Mouse (Mus musculus) kidney, postnatal 14 days (tissue): ENCODE data around the gene Trnp1.
"Not testable (repeated sequence)": the region's sequence is repeated elsewhere in the genome, so short reads cannot be mapped to it uniquely, and the experiment has no call there.

ENCODE experiments used
- DNase-seq: peaks from one replicate; pipeline ENCODE4 v3.0.0; 2022; ENCODE audit warnings: mixed read lengths

The Trnp1 gene

DNA sequence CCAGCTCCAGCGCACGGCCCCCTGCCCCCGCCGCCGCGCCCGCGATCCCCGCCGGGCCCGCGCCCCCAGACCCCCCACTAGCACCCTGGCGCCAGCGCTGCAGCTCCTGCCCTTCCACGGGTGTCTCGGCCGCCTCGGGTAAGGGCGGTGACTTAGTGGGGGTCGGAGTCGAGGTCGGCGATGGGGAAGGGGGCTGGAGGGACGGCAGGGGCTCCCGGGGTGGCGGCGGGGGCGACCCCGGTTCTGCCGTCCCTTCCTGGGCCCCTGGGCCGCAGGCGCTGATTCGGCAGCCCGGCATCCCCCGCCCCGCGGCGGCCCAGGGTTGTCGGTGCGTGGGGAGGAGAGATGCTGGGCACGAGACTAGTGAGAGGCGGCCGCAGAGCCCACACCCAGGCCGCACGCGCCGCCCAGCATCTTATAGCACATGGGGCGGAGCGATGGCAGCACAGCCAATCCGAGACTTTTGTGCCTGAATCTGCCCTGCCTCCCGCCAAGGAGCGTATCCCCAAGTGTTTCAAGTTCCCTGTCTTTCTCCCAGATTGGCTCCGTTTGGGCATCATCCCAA is at the start of gene Trnp1:
Gene Trnp1, minus strand, starts transcription at position 391 of the 565 bp plus-strand sequence.
- peak; percentile 73 for DNase-seq

DNA sequence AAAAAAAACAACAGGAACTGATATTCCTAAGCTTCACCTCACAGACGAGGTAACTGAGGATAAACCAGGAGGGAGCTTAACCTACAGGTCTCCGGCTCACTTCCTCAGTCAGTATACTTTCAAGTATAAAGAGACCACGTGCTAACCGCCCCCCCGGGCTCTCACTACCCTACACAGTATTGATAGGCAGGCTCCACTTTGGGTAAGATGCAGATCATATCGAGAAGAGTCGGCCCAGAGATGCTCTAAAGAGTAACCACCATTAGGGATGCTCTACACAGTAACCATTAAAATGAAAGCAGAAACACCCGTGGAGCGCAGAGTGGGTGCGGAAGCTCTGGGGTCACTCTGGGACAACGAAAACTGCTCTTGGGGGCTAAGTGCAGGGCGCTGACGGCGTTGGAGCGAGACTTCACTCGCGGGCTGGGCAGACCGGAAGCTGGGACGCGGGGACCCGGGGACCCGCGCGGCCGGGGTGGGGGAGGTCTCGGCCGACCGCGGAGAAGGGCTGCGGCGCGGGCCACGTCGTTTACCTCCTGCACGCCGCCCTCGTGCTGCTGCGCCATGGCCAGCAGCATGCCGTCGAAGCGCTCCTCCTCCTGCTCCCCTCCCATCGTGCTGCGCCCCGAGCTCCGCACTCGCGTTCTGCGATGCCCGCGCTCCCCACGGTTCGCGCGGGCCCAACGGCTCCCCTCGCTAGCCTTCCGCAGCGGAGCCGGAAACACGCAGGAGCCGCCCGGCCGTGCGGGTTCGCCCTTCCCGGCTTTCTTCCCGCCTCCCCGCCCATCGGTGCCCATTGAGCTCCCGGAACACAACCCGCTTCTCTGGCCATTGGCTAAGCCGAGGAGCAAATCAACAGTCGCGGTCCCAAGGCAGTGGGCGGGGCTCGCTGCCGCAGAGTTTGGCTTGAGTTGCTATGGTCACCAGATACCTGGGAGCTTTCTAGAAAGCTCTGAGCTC is 47.2 kb upstream of the Trnp1 start, which contains the start of gene Nudc:
Gene Nudc, minus strand, starts transcription at position 725 of the 960 bp plus-strand sequence.
- peak; percentile 98 for DNase-seq

DNA sequence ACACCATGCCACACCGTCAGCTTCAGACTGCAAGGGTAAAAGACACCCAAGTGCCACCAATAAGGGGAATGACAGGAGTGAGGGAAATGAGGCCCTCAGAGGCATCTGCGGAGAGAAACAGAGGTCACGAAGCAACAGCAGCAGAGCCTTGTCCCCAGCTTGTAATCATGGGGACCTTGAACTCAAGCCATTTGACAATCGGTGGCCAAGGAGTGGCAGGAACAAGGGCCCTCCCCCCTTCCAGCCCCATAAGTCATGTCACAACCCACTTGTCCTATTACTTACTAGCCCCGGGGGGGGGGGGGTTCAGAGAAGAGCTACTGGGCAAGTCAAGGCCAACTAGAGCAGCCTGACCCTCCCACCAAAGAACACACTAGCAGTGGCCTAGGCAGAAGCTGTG is 38.3 kb upstream of the Trnp1 start:
- DNase-seq = no peak

DNA sequence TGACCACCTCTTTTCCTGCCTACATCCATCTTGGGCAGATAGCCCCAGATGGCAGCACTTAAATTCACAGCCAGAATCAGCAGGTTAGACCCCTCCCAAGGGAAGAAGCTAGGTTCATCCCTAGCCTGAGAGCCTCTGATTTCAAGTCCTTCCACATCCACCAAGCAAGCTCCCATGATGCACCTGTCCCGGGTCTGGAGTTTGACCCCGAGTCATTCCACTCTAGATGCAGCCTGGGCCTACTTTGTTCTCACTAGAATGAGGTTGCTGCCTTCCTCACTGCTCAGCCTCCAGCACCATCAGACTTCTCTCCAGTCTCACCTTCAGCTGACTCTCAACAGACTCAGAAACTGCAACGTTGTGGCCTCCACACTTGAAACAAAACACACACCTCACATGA is 37.7 kb upstream of the Trnp1 start:
- no peak for DNase-seq

DNA sequence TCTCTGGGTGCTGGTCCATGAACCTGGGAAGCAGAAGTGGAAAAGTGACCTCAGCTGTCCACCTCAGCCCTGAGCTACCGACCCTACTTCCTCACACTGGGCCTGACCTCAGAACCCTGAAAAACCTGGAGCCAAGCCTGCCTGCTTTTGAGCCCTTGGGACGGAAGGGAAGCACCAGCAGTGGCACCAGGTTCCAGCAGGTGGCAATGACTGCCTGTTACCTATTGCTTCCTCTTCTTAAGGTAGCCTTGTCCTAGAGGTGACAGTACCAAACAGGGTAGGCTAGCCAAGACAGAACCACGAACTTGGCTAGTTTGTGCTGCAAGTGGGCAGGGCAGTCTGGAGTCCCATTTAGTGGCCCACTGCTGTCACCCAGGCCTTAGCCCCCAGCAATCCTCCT is 34.4 kb upstream of the Trnp1 start:
- no peak for DNase-seq

DNA sequence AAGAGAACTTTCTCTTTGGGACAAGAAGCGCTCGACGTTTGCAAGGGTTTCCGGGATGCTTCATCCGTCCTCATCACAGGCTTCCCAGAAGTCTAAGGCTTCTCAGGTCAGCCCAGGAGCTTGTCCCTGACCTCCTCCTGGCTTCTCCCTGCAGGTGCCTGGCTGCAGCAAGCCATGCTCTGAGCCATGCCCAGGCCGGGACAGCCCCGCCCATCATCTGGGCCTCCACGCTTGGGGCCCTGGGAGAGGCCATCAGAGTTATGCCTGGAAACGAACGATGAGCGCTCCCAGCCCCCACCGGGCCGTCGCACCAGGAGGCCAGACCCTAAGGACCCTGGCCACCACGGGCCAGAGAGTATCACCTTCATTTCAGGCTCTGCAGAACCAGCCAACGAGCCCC is 29.4 kb upstream of the Trnp1 start:
- no peak for DNase-seq

DNA sequence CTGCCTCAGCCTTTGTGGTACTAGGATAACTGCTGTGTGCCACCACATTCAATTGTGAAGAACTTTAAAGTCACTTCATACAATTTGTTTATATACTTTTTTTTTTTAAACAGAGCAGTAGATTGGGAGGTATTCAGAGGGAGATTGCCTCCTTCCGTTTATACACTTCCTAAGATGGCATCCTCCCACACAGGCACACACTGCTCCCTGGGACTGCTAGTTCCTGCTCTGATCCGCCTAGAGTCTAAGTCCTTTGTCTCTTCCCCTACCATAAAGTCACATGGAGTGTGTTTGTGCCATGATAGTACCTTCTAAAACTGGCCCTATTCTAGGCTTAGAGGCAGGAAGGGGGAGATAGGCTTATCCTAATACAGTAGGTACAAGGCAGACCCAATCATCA is 23.2 kb upstream of the Trnp1 start:
- no peak for DNase-seq

DNA sequence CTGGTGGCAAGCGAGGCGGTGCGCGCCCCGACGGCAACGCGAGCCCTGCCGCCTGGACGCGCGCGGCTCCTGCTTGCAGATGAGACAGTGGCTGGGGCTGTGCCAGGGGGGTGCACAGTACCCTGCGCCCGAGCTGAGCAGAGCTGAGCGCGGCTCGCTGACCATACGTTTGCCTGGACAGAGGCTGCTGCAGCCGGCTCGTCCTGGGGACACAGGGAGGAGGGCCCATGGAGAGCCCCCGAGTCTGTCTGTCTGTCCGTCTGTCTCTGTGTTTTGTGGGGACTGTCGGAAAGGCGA is 21.0 kb upstream of the Trnp1 start:
- DNase-seq = peak; percentile 50

DNA sequence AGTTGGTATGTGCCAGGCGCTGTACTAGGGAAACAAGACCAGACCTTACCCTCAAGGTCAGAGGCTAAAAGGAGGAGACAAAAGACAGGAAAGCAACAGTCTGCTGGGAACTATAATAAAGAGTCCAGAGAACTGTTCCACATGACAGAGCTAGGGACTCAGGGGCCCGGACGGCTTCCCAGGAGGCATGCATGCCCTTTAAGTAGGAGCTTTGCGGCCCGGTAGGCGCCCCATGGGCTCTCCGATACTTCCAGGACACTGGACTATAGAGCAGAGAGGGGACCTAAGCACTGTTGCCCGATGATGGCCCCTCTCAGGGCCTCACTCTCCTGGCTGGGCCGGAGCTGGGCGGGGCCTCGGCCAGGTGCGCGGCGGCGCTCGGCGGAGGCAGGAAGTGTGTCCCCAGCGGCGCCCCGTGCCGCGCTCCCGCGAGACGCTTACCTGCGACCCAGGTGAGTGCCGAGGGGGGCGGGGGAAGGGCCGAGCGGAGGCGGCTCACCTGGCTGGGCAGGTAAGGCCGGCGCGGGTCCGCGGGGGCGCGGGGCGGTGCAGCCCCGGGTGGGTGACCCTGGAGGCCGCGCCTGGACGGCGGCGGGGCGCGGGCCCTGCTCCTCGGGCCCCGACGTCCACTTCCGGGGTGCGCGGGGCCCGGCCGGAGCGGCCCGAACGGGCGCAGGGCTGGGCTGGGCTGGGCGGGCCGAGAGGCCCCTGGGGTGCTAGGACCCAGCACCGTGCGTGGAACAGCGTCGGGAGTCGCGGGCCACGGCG is 20.4 kb upstream of the Trnp1 start, which contains the start of gene Kdf1:
Gene Kdf1, plus strand, starts transcription at position 363 of the 768 bp plus-strand sequence.
- DNase-seq = peak; percentile 89

DNA sequence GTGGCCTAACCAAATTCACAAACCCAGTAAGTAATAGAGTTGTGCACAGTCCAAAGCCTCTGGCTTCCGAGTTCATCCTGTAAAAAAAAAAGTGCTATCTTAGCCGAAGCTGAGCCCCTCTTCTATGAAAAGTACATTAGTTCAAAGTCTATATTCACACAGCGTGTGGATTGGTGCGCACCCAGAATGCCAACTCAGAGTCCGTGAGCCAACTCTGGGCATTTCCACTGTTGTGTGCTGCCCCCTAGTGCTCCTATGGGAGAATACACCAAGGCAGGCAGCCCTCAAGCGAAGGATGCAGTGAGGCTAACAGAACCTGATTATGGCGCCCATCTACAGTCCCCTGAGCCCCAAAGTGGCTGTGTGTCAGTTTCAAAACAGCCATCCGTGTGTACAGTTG is 14.6 kb upstream of the Trnp1 start:
- peak; percentile 88 for DNase-seq

DNA sequence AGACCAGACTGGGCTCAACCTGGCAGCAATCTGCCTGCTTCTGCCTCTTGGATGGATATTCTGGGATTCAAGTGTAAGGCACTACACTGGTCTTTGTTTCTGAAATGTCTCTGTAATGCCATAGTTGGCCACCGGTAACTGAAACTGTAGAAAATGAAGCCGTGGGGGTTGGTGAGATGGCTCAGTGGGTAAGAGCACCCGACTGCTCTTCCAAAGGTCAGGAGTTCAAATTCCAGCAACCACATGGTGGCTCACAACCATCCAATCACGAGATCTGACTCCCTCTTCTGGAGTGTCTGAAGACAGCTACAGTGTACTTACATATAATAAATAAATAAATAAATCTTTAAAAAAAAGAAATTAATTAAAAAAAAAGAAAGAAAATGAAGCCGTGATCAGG is 14.2 kb upstream of the Trnp1 start:
- not testable (repeated sequence) for DNase-seq

DNA sequence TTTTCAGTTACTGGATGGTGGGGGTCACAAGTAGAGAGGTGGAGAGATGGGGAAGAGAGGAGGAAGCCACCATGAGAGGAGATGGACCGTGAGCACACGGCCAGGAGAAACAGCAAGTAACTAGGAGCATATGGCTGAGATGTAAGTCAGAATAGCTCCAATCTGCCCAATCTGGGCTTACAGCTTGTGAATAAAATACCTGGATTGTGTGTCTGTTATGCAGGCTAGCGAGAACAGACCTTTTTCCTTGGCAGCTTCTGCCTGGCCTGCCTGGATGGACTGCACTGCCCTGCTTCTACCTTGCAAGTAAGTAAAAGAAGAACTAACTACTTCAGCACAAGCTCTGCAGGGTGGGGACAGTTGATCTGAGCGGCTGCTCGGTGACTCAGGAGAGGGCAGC is 12.7 kb upstream of the Trnp1 start:
- DNase-seq = no peak

DNA sequence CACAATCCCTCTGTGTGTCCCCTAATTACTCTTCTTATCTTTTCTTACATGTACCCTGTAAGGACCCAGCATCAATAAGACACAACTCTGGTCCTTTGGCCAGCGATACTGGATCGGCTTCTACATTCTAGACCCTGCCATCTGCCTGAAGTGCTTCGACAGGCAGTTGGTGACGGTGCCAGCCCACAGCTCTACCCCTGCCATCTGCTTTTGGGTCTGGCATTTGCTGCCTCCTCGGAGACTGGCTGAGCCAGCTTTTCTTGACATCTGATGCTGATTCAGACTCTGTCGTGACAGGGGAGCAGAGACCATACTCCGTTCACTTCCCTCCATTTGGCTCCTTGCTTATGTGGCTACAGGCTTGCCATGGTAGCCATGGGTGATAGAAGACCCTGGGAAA is 10.6 kb upstream of the Trnp1 start:
- no peak for DNase-seq

DNA sequence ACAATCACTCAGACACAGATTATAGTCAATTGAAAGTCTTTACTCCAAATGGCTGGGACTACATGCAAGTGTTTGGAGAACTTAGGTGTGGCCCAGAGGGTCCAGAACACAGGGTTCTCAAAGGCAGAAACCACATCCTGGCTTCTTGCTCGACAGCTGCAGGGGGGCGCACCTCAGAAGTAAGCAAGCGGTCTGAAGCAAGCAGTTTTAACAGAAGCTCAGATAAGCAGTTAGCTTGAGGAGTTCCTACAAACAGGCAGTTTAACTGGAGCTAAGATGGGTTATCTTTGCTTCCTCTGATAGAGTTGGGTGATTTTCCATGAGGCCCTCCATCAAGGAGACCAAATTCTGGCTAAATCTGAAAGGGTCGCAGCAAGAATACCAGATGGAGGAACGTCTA is 8.2 kb upstream of the Trnp1 start:
- no peak for DNase-seq

DNA sequence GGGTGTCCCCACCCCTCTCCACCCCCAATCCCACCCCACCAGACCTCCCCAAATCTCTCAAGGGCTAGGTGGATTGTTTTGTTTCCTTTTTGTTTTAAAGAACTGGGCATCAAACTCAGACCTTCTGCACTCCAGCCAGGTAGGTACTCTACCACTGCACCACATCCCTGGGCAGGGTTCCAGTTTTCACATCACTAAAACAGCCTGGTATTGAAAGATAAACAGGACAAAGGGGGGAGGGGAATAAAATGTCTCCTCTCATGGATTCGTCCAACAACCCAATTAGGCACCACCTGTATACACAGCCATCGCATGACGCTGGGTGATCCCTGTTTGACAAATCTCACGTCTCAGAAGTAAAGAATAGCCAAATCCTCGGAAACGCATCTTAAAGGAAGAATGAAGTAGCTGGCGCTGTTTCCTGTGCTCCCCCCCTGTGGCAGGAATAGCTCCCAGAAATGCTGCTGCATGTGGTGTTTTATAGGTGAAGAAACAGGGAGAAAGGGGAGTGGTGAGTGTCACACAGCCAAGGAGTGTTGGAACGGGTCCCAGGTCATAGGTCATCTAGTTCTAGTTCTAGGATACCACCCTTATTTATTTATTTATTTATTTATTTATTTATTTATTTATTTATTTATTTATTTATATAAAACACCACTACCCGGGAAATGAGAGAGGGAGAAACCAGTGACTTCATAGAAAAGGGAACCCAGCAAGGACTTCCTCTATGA is 6.6 kb upstream of the Trnp1 start:
- no peak for DNase-seq

DNA sequence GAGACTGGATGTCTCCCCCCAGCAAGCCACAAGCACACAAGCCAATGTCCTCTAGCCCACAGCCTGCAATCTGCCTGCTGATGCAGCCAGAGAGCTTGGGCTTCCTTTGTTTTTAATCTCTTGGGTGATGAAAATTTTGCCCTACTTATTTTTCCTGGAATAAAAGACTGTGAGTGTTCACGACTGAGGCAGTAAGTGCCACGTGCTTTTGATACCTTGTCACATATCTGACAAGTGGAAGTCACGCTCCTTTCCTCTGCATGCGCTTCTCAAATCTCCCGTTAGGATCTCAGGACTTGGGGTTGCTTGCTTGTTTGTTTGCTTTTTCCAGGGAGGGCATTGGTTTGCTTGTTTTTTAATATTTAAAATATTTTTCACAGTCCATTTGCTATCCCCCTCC is 6.0 kb upstream of the Trnp1 start:
- no peak for DNase-seq

DNA sequence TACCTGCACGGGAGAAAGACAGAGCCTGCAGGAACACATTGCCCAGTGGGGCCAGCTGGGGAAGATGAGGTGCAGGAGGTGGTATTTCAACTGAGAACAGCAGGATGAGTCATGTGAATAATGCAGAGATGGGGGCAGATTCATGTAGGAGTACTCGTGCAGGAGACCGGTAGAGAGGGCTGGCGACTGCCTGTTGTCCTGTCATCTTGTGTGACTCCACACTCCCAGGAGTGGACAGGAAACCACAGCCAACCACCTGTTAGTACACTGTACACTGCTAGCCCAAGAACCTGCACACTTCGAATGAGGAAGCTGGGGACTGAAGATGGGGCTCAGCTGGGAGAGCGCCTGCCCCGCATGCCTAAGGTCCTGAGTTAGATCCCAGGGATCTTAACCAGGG is 3.2 kb upstream of the Trnp1 start:
- DNase-seq = no peak

DNA sequence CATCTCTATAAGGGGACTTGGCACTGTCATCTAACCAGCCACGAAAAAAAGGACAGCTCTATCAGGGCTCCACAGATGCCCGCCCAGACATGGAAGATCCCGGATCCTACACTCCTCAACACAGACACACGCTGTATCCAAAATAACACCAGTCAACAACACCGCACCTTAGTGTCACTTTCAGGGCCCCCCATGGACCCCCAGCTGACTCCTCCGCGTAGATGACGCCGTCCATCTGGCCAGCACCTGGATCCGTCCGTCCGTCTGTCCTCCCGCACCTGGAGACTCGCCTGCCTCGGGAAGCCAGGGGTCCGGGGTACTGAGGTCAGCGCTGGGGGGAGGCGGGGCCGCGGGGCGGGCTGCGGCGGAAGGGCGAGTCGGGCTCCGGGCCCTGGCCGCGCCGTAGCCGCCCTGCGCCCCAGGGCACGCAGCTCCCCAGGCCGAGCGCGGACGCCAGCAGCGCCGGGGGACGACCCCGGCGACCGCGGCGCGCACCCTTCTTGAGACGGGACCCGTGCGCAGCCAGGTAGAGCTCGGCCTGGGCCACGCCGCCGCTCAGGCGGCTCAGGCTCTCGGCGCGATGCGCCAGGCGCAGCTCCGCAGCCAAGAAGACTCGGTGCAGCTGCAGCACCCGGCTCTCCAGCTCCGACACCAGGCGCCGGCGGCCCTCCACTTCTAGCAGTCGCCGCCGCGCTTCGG is 740 bp downstream of the Trnp1 start:
- peak; percentile 41 for DNase-seq

DNA sequence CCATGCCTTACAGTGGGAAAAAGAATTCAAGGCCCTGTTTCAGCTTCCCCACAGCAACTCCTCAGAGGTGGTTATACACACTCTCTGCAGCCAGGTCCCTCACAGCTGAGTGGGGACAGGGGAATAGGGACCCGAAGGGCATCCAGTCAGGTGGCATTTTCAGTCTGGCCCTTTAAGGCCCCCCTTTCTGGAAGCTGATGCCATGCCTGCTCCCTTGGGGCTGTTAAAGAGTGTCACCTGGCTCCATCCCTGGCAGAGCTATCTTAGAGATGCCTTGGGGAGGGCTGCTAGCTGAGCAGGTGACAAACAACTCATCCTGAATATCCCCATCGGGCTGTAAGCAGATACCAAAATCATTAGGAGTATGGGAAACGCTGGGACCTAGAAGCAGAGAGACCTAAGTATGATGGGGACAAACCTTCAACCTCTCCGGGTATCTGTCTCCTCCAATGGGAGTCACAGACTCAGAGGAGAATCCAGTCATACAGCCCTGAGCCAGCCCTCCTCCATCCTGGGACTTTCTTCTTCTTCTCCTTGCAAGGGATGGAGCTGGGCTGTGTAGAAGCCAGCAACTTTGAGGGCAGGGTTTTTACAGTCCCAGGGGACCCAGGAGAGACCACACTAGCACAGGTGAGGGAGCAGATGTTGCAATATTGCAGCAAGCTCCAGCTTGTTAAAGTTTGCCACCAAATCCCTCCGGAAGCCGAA is 1.5 kb downstream of the Trnp1 start:
- DNase-seq = no peak

DNA sequence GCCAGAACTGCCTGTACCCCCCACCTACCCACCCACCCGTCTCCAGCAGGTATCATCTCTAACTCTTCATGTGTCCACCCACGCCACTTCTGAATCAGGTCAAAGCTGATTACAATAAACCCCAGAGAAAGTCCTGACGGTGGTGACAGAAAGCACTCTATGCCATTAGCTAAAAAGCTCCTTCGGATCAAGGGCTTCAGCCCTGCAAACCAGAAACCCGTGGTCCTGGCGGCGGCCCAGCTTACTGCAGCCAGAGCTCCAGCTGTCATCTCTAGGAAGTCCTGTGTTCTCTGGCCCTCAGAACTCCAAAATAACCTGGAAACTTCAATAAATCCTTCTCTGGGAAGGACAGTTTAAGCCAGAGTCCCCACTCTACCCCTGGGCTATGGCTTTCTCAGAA is 2.6 kb downstream of the Trnp1 start:
- DNase-seq = peak; percentile 70

DNA sequence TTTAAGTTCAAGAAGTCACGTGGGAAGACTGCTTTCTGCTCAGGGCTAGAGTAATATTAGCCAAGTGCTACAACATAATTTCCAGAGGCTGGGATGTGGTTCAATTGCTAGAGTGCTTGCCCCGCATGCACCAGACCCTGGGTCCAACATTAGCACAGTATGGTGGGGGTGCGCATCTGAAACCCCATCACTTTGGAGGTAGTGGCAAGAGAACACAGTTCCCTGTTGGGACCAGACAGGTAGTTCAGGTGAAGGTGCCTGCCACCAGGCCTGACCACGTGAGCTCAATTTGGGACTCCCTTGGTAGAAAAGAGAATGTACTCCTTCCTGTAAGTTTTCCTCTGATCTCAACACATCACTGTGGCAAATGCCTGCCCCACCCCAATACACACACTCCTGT is 3.5 kb downstream of the Trnp1 start:
- DNase-seq = no peak

DNA sequence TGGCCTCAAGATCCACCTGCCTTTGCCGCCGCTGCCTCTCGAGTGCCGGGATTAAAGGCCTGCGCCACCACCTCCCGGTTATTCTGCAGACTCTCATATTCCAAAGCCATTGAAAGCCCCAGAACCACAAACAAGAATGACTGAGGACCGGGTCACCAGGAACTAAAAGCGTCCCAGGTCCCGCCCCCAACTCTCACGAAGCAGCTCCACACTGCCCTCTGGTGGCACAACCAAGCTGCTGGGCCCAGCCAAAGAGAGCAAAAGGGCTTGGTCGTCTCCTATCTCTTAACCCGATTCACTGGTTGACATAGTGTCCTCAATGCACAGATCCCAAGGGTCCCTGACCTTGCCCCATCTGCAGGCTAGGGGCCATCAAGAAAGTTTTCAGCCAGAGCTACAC is 3.9 kb downstream of the Trnp1 start:
- peak; percentile 92 for DNase-seq
